Mouse (Mus musculus) macrophage (primary cell): Measurements from ENCODE around the gene Jph3. TPM values are rescaled to one million over a fixed set of nuclear protein-coding genes. Genes with fewer than 3 reads are reported as not detected.

ENCODE experiments used
- H3K27ac ChIP-seq: fragments of 350-480 bp; formaldehyde crosslinking; 2 replicates; pipeline ENCODE4 v1.9.0; 2021
- H3K36me3 ChIP-seq: fragments of 350-480 bp; formaldehyde crosslinking; 2 replicates; pipeline ENCODE4 v1.9.0; 2021; ENCODE audit errors: inconsistent target
- H3K4me3 ChIP-seq: fragments of 350-480 bp; formaldehyde crosslinking; 2 replicates; pipeline ENCODE4 v1.9.0; 2021; ENCODE audit errors: inconsistent target
- H3K79me2 ChIP-seq: fragments of 350-480 bp; formaldehyde crosslinking; 2 replicates; pipeline ENCODE4 v1.9.0; 2021; ENCODE audit errors: inconsistent target
- WGBS: methylation state at CpG from one replicate; pipeline ENCODE4 v1.1.7; 2026; ENCODE audit warnings: inconsistent platforms; ENCODE audit not compliant: missing documents; 5-methylcytosine and 5-hydroxymethylcytosine counted together
- polyA plus RNA-seq: library from polyadenylated mRNA; stranded (reverse); fragments of 250-400 nt; gene quantifications from 3 replicates; pipeline ENCODE4 v1.2.4, GENCODE M21; 2018; ENCODE audit warnings: inconsistent platforms

Gene Jph3
- polyA plus RNA-seq, 1 experiment from 2014 or later, result 0.26 TPM

DNA sequence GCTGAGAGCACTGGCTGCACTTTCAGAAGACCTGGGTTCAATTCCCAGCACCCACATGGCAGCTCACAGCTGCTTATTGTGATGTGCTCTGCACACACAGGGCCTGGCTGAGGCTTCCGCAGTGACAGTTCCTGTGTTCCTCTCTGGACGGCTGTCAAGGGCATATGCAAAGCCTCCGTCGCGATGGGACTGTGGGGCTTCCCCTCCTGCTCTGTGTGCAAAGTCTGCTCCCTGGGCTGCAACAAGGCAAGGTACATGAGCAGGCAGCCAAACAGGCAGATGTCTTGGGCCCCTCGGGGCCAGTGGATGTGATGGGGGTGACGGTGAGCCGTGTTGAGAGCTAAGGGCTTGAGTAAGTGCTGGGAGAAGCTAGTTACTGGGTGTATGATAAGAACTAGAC is 59.4 kb downstream of the Jph3 start:
- peaks cover 7% of the 10 kb centered on the region; the same call in 1 of the 2 replicates for H3K79me2 ChIP-seq
- no peak overlapping the region for H3K4me3 ChIP-seq
- H3K36me3 ChIP-seq, result no peaks in the 10 kb centered on the region
- no peak overlapping the region for H3K27ac ChIP-seq
- WGBS, result 73% methylated on average over 8 of the region's 8 CpGs

DNA sequence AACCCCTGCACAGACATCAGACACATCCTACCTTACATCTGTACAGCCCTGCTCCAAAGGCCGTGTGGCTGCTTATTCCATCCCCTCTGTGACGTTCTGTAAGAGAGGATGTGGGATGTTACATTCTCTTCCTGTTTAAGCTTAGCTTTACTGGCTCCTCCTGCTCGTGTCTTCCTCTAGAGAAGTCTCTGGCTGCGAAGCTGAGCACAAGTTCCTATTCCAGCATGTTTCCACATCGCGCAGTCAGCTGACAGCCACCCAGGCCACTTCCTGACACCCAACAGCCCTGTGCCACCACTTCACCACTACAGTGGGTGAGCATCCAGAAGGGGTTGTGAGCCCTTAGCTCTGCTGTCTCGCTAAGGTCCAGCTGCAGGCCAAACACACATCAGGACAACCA is 62.7 kb downstream of the Jph3 start:
- Histone ChIP-seq H3K36me3 (peaks cover 12% of the 10 kb centered on the region; the same call in 1 of the 2 replicates), H3K4me3 (peak overlapping the region; percentile 29; the same call in 1 of the 2 replicates), H3K79me2 (peaks cover 7% of the 10 kb centered on the region; the same call in 1 of the 2 replicates), H3K27ac (peak overlapping the region; percentile 98)
- WGBS, result 0% methylated on average over 7 of the region's 7 CpGs

DNA sequence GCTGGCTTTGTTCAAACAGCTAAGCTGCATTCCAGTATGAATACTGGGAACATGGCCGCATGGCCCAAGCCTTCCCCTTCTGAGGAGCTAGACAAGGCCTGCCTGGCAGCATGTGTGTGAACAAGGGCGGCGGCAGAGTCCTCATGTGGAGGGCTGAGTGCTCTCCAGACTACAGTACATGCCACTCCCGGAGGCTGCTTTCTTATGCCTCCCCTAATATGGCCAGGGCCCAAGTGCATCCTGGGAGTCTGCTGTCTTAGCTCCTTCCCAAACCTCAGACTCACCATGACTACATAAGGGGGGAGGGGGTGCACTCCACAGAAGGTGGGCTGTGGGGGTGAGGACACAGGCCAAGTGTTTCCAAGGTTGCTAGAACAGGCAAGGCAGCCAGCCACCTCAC is 63.2 kb downstream of the Jph3 start:
- 71% methylated on average over 4 of the region's 4 CpGs for WGBS
- Histone ChIP-seq H3K27ac (peak overlapping the region; percentile 98), H3K79me2 (peaks cover 7% of the 10 kb centered on the region; the same call in 1 of the 2 replicates), H3K4me3 (no peak overlapping the region), H3K36me3 (peaks cover 16% of the 10 kb centered on the region; the same call in 1 of the 2 replicates)

DNA sequence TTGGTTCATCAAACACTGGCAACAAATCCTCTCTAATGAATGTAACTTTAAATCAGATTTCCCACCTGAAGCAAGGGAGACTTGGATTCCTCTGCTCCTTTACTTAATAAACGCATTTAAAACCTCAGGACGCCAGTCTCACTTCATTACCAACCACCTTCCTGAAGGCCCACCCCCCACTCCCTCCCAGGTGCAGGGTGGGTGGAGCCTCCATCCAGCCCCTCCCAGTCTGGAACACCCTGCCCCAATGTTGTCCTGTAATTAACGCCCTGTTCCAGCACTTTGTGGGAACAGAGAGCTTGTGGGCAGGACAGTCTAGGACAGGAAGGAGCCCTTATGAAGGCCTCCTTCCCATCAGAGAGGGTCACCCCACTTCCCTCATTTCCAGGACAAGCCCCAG is 64.7 kb downstream of the Jph3 start:
- Histone ChIP-seq H3K27ac (0 out of 2 replicates have a peak overlapping the region, but pooled peaks have one; percentile 7), H3K4me3 (no peak overlapping the region), H3K79me2 (peaks cover 7% of the 10 kb centered on the region; the same call in 1 of the 2 replicates), H3K36me3 (peaks cover 30% of the 10 kb centered on the region)
- WGBS, result 76% methylated on average over 3 of the region's 3 CpGs

DNA sequence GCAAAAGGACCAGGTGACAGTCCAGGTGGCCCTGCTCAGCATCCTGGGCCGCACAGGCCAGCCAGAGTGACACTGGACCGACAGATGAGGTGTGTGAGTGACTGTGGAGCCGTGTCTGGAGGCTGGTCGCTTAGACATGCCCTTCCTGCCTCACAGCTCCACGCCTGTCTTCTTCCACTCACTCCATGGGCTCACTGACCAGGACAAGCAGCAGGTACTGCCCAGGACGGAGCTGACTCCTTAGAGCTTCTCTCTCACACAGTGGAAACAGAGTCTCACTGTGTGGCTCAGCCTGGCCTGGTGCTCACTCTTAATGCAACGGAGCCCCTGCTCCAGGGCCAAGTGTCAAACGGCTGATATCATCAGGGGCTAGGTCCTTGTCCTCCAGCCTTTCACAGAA is 66.0 kb downstream of the Jph3 start:
- H3K4me3 ChIP-seq, result no peak overlapping the region
- 93% methylated on average over 8 of the region's 8 CpGs for WGBS
- no peak overlapping the region for H3K27ac ChIP-seq
- H3K79me2 ChIP-seq, result peaks cover 7% of the 10 kb centered on the region; the same call in 1 of the 2 replicates
- H3K36me3 ChIP-seq, result peaks cover 36% of the 10 kb centered on the region

DNA sequence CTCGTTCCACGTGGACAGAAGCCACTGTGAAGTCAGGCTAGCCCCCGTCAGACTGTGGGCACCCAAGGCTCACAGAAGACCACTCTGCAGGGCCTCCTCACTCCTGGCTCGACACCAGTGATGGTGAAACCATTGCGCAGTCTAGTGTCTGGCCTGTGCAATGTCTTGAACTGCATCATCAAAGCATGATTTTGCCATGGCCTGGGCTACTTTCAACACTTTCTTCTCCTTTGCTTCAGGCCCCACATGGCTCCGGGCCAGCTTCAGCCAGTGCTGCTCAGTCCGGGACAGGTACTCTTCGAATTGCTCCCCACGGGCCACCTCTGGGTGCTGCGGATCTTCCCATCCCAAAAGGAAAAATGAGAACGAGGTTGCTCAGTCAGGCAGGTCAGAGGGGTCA is 67.0 kb downstream of the Jph3 start:
- Histone ChIP-seq H3K36me3 (peaks cover 40% of the 10 kb centered on the region), H3K79me2 (peaks cover 1% of the 10 kb centered on the region; the same call in 1 of the 2 replicates), H3K27ac (no peak overlapping the region), H3K4me3 (no peak overlapping the region)
- WGBS, result 84% methylated on average over 11 of the region's 11 CpGs

DNA sequence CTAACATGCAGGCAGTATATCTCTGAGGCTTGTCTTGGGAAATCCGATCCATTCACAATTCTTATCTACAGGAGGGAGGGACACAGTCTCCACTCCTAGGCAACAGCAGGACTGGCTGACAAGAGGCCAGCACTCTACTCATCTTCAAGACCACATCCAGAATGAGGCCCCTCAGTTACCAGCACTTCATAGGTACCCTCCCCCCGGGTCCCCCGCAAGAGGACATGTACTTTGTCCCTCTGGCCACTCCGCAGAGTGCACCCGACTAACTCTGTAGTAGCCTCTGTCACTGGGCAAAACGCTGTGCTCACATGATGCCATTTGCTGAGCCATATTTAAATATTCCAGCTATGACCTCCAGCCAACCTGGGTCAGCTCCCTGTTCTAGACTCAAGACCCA is 69.0 kb downstream of the Jph3 start:
- no peak overlapping the region for H3K4me3 ChIP-seq
- H3K36me3 ChIP-seq, result peaks cover 40% of the 10 kb centered on the region
- no peak overlapping the region for H3K27ac ChIP-seq
- no peaks in the 10 kb centered on the region for H3K79me2 ChIP-seq
- WGBS, result 94% methylated on average over 6 of the region's 6 CpGs

DNA sequence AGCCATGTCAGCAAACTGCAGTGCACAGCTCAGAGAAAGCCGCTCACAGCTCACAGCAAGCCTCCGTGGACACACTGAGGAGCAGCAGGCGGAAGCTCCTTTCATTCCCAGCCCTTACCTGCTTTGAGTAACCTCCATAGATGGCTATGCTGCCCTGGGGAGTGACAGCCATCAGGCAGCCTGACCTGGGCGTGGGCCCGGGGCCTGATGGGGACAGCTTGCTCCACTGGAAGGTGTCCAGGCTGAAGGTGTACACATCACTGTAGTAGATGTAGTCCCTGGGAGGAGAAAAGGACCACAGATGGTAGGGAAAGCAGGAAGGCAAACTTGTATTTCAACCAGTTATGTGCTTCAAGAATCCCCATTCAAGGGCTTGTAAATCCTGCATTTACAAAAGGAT is 75.4 kb downstream of the Jph3 start:
- H3K36me3 ChIP-seq, result peaks cover 23% of the 10 kb centered on the region; the same call in 1 of the 2 replicates
- no peak overlapping the region for H3K4me3 ChIP-seq
- no peak overlapping the region for H3K27ac ChIP-seq
- H3K79me2 ChIP-seq, result peaks cover 10% of the 10 kb centered on the region; the same call in 1 of the 2 replicates
- WGBS, result 94% methylated on average over 5 of the region's 5 CpGs

DNA sequence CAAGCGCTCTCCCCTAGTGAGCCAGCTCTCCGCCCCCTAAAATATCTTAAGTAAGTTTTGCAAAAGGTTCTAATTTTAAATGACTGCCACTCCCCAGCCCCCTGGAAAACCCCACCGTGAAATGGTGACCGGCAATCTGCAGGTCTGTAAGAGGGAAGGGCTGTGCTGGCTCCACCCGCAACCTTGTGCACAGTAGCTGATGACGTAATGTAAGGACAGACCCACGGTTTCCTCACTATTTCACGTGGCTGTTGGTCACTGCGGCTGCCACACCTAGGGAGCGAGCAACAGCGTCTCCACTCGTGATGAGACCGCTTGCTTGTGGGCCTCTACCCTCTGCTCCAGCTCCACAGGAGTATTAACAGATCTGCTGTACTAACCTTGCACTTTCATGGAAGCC is 76.7 kb downstream of the Jph3 start:
- Histone ChIP-seq H3K79me2 (peaks cover 10% of the 10 kb centered on the region; the same call in 1 of the 2 replicates), H3K4me3 (no peak overlapping the region), H3K36me3 (peaks cover 17% of the 10 kb centered on the region; the same call in 1 of the 2 replicates), H3K27ac (no peak overlapping the region)
- 75% methylated on average over 13 of the region's 13 CpGs for WGBS

DNA sequence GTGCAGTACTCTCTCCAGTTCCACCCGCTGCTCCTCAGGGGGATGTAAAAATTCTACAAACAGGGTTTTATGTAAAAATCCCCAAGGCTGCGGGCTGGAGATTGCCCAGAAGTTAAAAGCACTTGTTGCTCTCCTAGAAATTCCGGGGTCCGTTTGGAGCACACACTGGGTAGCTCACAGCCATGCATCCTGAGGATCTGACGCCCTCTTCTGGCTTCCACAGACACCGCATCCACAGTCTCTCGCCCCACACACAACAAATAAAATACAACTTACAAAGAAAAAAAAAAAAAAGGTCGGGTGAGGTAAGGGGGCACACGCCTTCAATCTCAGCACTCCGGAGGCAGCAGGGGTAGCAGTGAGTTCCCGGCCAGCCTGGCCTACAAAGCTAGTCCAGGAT is 78.6 kb downstream of the Jph3 start:
- peaks cover 29% of the 10 kb centered on the region; the same call in 1 of the 2 replicates for H3K36me3 ChIP-seq
- no peak overlapping the region for H3K4me3 ChIP-seq
- no peak overlapping the region for H3K27ac ChIP-seq
- peaks cover 10% of the 10 kb centered on the region; the same call in 1 of the 2 replicates for H3K79me2 ChIP-seq
- WGBS, result 95% methylated on average over 9 of the region's 11 CpGs

DNA sequence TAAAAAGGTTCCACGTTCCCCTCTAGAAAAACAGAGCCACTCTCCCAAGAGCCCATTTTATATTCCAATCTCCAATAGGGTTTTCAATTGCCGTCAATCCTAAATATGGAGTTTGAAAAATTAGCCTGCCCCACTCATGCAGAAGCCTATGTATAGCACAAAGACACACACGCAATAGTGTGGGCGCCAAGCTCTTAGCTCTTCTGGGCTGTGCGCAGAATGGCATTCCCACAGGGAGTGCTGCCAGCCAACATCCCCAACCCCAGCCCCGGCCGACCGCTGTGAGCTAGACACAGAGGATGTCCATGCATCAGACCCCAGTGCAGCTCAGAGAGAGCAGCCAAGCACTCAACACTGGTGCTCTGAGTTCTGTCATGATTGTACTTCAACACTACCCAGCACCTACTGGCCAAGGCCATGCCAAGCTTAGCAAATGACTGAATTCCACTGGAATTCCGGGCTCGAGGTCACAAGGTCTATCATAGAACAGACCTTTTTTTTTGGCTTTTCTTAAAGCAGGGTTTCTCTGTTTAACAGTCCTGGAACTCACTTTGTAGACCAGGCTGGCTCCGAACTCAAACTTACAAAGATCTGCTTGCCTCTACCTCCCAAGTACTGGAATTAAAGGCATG is 80.2 kb downstream of the Jph3 start:
- Histone ChIP-seq H3K36me3 (peaks cover 35% of the 10 kb centered on the region; the same call in 1 of the 2 replicates), H3K79me2 (peaks cover 10% of the 10 kb centered on the region; the same call in 1 of the 2 replicates)
- 94% methylated on average over 10 of the region's 11 CpGs for WGBS

DNA sequence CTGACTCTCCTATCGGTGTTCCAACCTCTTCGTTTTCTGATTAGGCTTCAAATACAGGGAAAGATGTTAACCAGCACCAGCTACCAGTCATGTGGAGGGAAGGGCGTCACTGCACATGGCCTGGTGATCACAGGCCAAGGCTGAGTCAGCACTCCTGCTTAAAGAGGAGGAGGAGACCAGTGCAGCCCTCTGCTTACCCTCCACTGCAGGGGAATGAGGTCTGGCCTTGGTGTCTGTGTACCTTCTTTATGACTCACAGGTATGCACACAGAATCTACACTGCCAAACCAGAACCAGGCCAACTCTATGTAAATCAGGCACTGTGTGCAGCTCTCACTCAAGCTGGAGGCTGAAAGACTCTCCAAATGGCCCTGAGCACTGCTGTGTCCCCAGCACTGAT is 82.1 kb downstream of the Jph3 start:
- 94% methylated on average over 3 of the region's 3 CpGs for WGBS

More for the DNA sequence above, 80.2 kb downstream of the Jph3 start:
- Histone ChIP-seq H3K4me3 (no peak overlapping the region), H3K27ac (no peak overlapping the region)

DNA sequence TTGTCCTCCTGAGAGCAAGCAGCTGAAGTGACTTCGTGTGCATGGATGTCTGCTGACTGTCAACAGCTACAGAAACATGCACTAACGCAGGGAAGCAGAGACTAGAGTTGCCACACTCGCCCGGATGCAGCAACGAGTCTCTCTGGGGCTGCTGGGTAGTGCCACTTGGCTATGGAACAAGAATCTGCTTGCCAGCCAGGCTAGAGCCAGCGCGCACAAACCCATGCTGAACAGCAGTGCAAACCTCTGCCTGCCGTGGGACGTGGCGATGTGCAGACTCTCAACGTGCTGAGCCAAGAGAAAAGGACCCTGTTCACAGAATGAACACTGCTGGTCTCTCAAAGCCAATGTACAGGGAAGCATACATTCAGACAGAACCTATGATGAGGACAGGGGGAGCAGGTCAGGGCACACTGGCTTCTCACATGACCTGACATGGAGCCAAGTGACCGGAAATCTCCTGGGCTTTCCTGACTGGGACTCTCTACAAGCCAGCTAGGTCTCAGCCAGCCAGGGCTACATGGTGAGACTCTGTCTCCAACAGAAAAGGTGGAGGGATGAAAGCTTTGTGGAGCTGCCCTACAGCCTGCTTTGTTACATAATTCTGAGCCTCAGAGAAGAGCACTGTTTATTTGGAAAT is 82.6 kb downstream of the Jph3 start:
- 94% methylated on average over 12 of the region's 12 CpGs for WGBS
- peaks cover 10% of the 10 kb centered on the region; the same call in 1 of the 2 replicates for H3K79me2 ChIP-seq
- no peak overlapping the region for H3K4me3 ChIP-seq
- no peak overlapping the region for H3K27ac ChIP-seq
- peaks cover 33% of the 10 kb centered on the region; the same call in 1 of the 2 replicates for H3K36me3 ChIP-seq

More for the DNA sequence above, 82.1 kb downstream of the Jph3 start:
- H3K4me3 ChIP-seq, result no peak overlapping the region
- peaks cover 10% of the 10 kb centered on the region; the same call in 1 of the 2 replicates for H3K79me2 ChIP-seq
- peaks cover 33% of the 10 kb centered on the region; the same call in 1 of the 2 replicates for H3K36me3 ChIP-seq
- H3K27ac ChIP-seq, result no peak overlapping the region

DNA sequence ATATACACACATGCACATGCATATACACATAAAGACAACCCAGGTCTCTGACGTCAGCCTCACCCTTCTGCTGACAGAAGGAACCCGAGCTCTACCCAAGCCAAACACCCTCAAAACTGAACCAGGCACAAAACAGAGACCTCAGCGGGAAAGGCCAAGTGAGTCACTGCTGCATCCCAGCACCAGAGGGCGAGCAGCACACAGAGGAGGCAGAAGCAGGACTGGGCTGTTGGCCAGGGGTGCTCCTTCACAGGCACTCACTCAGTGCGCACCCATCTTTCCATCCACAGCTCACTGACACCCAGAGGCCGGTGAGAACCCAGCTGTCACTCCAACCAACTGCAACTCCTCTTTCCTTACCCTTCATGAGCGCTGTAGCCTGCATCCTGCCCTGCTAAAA is 88.8 kb downstream of the Jph3 start:
- Histone ChIP-seq H3K4me3 (no peak overlapping the region), H3K27ac (no peak overlapping the region), H3K79me2 (peaks cover 34% of the 10 kb centered on the region), H3K36me3 (peaks cover 40% of the 10 kb centered on the region; the same call in 1 of the 2 replicates)
- WGBS, result 90% methylated on average over 7 of the region's 7 CpGs

DNA sequence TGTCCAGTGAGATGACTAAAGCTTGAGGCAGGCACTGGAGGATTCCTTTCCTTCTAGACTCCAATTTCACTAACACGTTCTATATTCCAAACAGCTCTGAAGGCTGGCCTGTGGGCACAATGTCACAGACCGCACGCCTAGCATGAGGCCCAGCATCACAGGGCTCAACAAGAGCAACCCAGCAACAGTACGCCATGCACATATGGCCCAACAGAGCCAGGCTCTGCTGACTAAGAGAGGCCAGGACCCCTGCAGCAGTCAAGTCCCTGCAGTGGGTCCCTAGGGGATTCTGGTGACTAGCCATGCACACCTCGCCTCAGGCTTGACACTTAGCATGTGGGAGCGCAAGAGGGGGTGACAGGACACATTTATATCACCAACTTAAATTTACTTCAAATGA is 91.4 kb downstream of the Jph3 start:
- H3K4me3 ChIP-seq, result no peak overlapping the region
- peaks cover 38% of the 10 kb centered on the region for H3K79me2 ChIP-seq
- peaks cover 20% of the 10 kb centered on the region; the same call in 1 of the 2 replicates for H3K36me3 ChIP-seq
- WGBS, result 97% methylated on average over 6 of the region's 6 CpGs
- H3K27ac ChIP-seq, result no peak overlapping the region
